Mouse (Mus musculus): ENCODE data around the gene Cux2. TPM values are rescaled to one million over a fixed set of nuclear protein-coding genes. Genes with fewer than 3 reads are reported as not detected.

The Cux2 gene
- polyA plus RNA-seq, 1 experiment: 0.07 TPM

- H3K4me1 ChIP-seq (ENCODE audit: control insufficient read depth, insufficient read depth, low read length): peaks cover 31% of the 10 kb centered on the region
- no peak for TF ChIP-seq CTCF (IDR thresholded peaks at IDR 0.05; ENCODE audit: low read depth, low read length)
- TF ChIP-seq POLR2A (IDR thresholded peaks at IDR 0.05; ENCODE audit: borderline replicate concordance, low read depth, low read length): no peak
- H3K27ac ChIP-seq (ENCODE audit: insufficient read depth, low read depth, low read length): no peak overlapping the region
- H3K4me3 ChIP-seq (ENCODE audit: insufficient read depth, low read length): no peak overlapping the region
Measured at GRCm38 (mm10) chr5:121821116-121821515, 228.8 kb downstream of the Cux2 start.

- no peak overlapping the region for H3K4me3 ChIP-seq (ENCODE audit: insufficient read depth, low read length)
- no peak overlapping the region for H3K27ac ChIP-seq (ENCODE audit: insufficient read depth, low read depth, low read length)
- peaks cover 28% of the 10 kb centered on the region for H3K4me1 ChIP-seq (ENCODE audit: control insufficient read depth, insufficient read depth, low read length)
- TF ChIP-seq POLR2A (IDR thresholded peaks at IDR 0.05; ENCODE audit: borderline replicate concordance, low read depth, low read length): no peak
- TF ChIP-seq CTCF (IDR thresholded peaks at IDR 0.05; ENCODE audit: low read depth, low read length): no peak
Measured at GRCm38 (mm10) chr5:121820657-121821056, 229.2 kb downstream of the Cux2 start.

- TF ChIP-seq POLR2A (IDR thresholded peaks at IDR 0.05; ENCODE audit: borderline replicate concordance, low read depth, low read length): no peak
- TF ChIP-seq CTCF (IDR thresholded peaks at IDR 0.05; ENCODE audit: low read depth, low read length): no peak
- Histone ChIP-seq H3K27ac (ENCODE audit: insufficient read depth, low read depth, low read length) (no peak overlapping the region), H3K4me1 (ENCODE audit: control insufficient read depth, insufficient read depth, low read length) (peaks cover 23% of the 10 kb centered on the region), H3K4me3 (ENCODE audit: insufficient read depth, low read length) (no peak overlapping the region)
Measured at GRCm38 (mm10) chr5:121820161-121820560, 229.7 kb downstream of the Cux2 start.

GRCm38 (mm10) chr5:121819559-121819958 is 230.3 kb downstream of the Cux2 start:
- peaks cover 17% of the 10 kb centered on the region for H3K4me1 ChIP-seq (ENCODE audit: control insufficient read depth, insufficient read depth, low read length)
- no peak overlapping the region for H3K27ac ChIP-seq (ENCODE audit: insufficient read depth, low read depth, low read length)
- TF ChIP-seq CTCF (IDR thresholded peaks at IDR 0.05; ENCODE audit: low read depth, low read length) (no peak), POLR2A (IDR thresholded peaks at IDR 0.05; ENCODE audit: borderline replicate concordance, low read depth, low read length) (no peak)
- H3K4me3 ChIP-seq (ENCODE audit: insufficient read depth, low read length): no peak overlapping the region

GRCm38 (mm10) chr5:121818862-121819261 is 231.0 kb downstream of the Cux2 start:
- H3K4me3 ChIP-seq (ENCODE audit: insufficient read depth, low read length): no peak overlapping the region
- H3K4me1 ChIP-seq (ENCODE audit: control insufficient read depth, insufficient read depth, low read length): peaks cover 12% of the 10 kb centered on the region
- TF ChIP-seq POLR2A (IDR thresholded peaks at IDR 0.05; ENCODE audit: borderline replicate concordance, low read depth, low read length): no peak
- TF ChIP-seq CTCF (IDR thresholded peaks at IDR 0.05; ENCODE audit: low read depth, low read length): no peak
- H3K27ac ChIP-seq (ENCODE audit: insufficient read depth, low read depth, low read length): no peak overlapping the region

- TF ChIP-seq POLR2A (IDR thresholded peaks at IDR 0.05; ENCODE audit: borderline replicate concordance, low read depth, low read length) (no peak), CTCF (IDR thresholded peaks at IDR 0.05; ENCODE audit: low read depth, low read length) (no peak)
- H3K4me1 ChIP-seq (ENCODE audit: control insufficient read depth, insufficient read depth, low read length): peaks cover 7% of the 10 kb centered on the region
- no peak overlapping the region for H3K4me3 ChIP-seq (ENCODE audit: insufficient read depth, low read length)
- H3K27ac ChIP-seq (ENCODE audit: insufficient read depth, low read depth, low read length): no peak overlapping the region
Measured at GRCm38 (mm10) chr5:121818401-121818800, 231.5 kb downstream of the Cux2 start.

GRCm38 (mm10) chr5:121817551-121817950 is 232.4 kb downstream of the Cux2 start:
- Histone ChIP-seq H3K4me3 (ENCODE audit: insufficient read depth, low read length) (no peak overlapping the region), H3K4me1 (ENCODE audit: control insufficient read depth, insufficient read depth, low read length) (peaks cover 8% of the 10 kb centered on the region; the same call in 1 of the 2 replicates), H3K27ac (ENCODE audit: insufficient read depth, low read depth, low read length) (no peak overlapping the region)
- no peak for TF ChIP-seq CTCF (IDR thresholded peaks at IDR 0.05; ENCODE audit: low read depth, low read length)
- no peak for TF ChIP-seq POLR2A (IDR thresholded peaks at IDR 0.05; ENCODE audit: borderline replicate concordance, low read depth, low read length)

- peaks cover 13% of the 10 kb centered on the region for H3K4me1 ChIP-seq (ENCODE audit: control insufficient read depth, insufficient read depth, low read length)
Measured at GRCm38 (mm10) chr5:121816611-121817010, 233.3 kb downstream of the Cux2 start.

GRCm38 (mm10) chr5:121815867-121816380 is 234.0 kb downstream of the Cux2 start:
- no peak overlapping the region for H3K4me3 ChIP-seq (ENCODE audit: insufficient read depth, low read length)
- H3K27ac ChIP-seq (ENCODE audit: insufficient read depth, low read depth, low read length): no peak overlapping the region
- H3K4me1 ChIP-seq (ENCODE audit: control insufficient read depth, insufficient read depth, low read length): peaks cover 18% of the 10 kb centered on the region
- TF ChIP-seq POLR2A (IDR thresholded peaks at IDR 0.05; ENCODE audit: borderline replicate concordance, low read depth, low read length) (no peak), CTCF (IDR thresholded peaks at IDR 0.05; ENCODE audit: low read depth, low read length) (no peak)

More at GRCm38 (mm10) chr5:121816611-121817010, 233.3 kb downstream of the Cux2 start:
- Histone ChIP-seq H3K27ac (ENCODE audit: insufficient read depth, low read depth, low read length) (no peak overlapping the region), H3K4me3 (ENCODE audit: insufficient read depth, low read length) (no peak overlapping the region)
- TF ChIP-seq CTCF (IDR thresholded peaks at IDR 0.05; ENCODE audit: low read depth, low read length): no peak

GRCm38 (mm10) chr5:121815067-121815466 is 234.8 kb downstream of the Cux2 start:
- Histone ChIP-seq H3K4me1 (ENCODE audit: control insufficient read depth, insufficient read depth, low read length) (peaks cover 24% of the 10 kb centered on the region), H3K4me3 (ENCODE audit: insufficient read depth, low read length) (no peak overlapping the region), H3K27ac (ENCODE audit: insufficient read depth, low read depth, low read length) (no peak overlapping the region)
- TF ChIP-seq POLR2A (IDR thresholded peaks at IDR 0.05; ENCODE audit: borderline replicate concordance, low read depth, low read length) (no peak), CTCF (IDR thresholded peaks at IDR 0.05; ENCODE audit: low read depth, low read length) (peak; percentile 51; the same call in 1 of the 2 replicates)

GRCm38 (mm10) chr5:121813744-121814143 is 236.2 kb downstream of the Cux2 start:
- TF ChIP-seq CTCF (IDR thresholded peaks at IDR 0.05; ENCODE audit: low read depth, low read length) (no peak), POLR2A (IDR thresholded peaks at IDR 0.05; ENCODE audit: borderline replicate concordance, low read depth, low read length) (no peak)
- Histone ChIP-seq H3K27ac (ENCODE audit: insufficient read depth, low read depth, low read length) (no peak overlapping the region), H3K4me1 (ENCODE audit: control insufficient read depth, insufficient read depth, low read length) (peaks cover 31% of the 10 kb centered on the region), H3K4me3 (ENCODE audit: insufficient read depth, low read length) (no peak overlapping the region)

All from bone marrow macrophage, adult 2 months (primary cell).